Mouse (Mus musculus): ENCODE data around the gene Lca5l. TPM values are rescaled to one million over a fixed set of nuclear protein-coding genes. Genes with fewer than 3 reads are reported as not detected.

Lca5l gene
- total RNA-seq, 2 experiments from 2014 or later, result 0.48 to 0.62 TPM

DNA sequence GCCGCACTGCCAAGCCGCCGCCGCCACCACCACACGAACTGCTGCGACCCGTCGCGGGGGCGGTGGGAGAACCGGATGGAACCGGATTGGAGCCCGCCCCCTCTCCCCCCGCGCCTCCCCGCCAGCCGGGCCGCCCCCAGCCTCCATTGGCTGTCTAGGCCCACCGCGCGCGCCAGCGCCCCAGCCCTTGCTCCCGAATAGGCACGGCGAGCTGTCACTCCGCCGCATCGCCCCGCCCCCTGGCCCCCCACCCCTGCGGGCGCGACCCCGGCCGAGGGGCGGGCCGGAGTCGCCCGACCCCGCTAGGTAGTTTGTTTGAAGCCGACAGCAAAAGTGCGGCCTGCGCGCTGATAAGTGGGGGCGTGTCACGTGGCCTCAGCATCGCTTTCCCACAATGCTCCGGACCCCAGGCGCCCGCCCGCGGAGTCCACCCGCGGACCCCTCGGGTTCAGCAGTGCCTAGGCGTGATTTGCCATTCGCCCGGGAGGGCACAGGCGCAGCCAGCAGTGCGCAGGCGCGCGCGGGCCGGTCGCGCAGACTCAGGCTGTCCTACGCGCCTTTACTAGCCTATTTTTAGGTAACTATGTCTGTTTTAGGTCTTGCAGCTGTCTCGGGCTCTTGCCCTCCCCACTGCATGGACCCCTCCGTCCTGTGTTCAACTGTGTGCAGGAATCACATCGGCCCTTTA lies 64.3 kb downstream of the Lca5l start, which contains the start of gene Hmgn1:
Gene Hmgn1, minus strand, starts transcription at position 73 of the 688 bp plus-strand sequence.
- intact Hi-C loops (cut with DNase I), result loop anchor here (5.0 kb wide), 1 partner anchor 46 kb away; the partner anchor contains the start of gene Brwd1
- DNase-seq, result peak; percentile 88 to 96

DNA sequence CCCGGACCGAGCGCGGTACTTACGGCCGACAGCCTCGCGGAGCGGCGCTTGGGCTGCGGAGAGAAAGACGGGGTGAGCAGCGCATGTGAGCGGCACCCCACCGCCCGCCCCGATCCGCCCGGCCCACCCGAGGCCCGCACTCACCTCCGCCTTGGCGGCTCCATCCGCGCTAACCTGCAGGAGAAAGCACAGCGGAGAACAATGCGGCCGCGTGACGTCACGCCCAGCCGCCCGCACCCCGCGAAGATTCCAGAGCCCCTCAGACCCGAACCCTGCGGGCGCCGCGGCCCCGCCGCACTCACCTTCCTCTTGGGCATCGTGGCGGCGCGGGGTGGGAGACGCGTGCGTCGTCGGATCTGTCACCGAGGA lies 64.8 kb downstream of the Lca5l start:
- intact Hi-C loops (cut with DNase I), result loop anchor here (5.0 kb wide), 1 partner anchor 45 kb away; the partner anchor contains the start of gene Brwd1
- DNase-seq, result no peak

- intact Hi-C loops (cut with DNase I), result loop anchor here (5.0 kb wide), 1 partner anchor 44 kb away; the partner anchor contains the start of gene Brwd1
These were observed 65.3 kb downstream of the Lca5l start for GRCm38 (mm10) chr16:96126684-96127171.

DNA sequence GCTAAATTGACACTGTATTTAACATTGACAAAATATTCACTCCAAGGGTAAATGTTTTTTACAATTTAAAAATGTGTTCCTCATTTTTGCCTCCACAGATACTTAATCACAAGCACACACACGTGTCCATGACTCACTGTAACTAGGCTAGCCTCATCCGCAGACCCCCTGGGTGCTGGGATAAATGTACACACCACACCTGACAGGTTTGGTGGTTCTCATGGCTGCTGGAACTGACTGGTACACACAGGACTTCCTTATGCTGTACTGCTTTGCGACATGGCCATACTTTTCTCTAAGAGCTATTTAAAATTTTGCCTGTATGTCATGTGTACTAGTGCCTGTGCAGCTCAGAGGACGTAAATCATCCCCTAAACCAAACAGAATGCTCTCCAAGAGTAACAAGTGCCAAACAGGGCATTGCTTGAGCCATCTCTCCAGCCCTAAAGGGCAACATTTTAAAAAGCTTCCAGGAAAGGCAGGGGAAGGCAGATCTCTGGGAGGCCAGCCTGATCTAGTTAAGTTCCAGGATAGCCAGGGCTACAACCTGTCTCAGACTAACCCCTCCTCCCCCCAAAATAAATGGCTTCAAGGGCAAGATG lies 71.9 kb downstream of the Lca5l start:
- intact Hi-C loops (cut with DNase I), result no loop called here

More at GRCm38 (mm10) chr16:96126684-96127171, 65.3 kb downstream of the Lca5l start:
- no peak for DNase-seq

DNA sequence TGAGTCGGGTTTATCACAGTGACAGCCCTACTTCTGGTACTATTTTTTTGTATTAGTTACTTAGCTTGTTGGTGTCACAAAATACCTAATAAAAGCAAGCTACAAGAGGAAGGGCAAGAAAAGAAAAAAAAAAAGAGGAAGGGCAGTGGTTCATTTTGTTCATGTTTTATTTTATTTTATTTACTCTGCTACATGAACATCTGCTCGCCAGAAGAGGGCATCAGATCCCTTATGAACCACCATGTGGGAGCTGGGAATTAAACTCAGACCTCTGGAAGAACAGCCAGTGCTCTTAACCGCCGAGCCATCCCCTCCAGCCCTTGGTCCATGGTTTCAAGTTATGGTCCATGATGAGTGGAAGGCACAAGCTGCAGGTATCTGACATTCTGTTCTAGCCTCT lies 77.3 kb downstream of the Lca5l start:
- intact Hi-C loops (cut with DNase I), result no loop called here

More for the DNA sequence above, 71.9 kb downstream of the Lca5l start:
- DNase-seq, result no peak

DNA sequence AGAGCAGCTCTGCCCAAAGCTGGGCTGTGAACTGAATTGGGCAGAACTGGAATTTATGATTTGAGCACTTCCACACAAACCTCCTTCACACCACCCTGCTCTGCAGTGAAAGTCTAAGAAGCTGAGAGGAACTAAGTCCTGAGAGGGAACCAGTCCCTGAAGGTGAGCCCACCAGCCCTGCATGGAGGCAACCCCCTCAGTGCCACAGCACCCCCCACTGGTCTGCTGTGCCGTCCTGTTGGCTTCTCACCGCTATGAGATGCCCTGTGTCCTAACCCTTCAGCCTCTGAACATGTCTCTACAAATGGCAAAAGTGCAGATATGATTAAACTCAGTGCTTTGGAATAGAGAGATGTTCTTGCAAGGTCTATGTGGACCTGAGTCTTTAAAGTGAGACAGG lies 79.3 kb downstream of the Lca5l start:
- intact Hi-C loops (cut with DNase I), result no loop called here
- no peak for DNase-seq

More for the DNA sequence above, 77.3 kb downstream of the Lca5l start:
- no peak for DNase-seq

- intact Hi-C loops (cut with DNase I), result no loop called here
These were observed 81.3 kb downstream of the Lca5l start for GRCm38 (mm10) chr16:96110655-96111345.

DNA sequence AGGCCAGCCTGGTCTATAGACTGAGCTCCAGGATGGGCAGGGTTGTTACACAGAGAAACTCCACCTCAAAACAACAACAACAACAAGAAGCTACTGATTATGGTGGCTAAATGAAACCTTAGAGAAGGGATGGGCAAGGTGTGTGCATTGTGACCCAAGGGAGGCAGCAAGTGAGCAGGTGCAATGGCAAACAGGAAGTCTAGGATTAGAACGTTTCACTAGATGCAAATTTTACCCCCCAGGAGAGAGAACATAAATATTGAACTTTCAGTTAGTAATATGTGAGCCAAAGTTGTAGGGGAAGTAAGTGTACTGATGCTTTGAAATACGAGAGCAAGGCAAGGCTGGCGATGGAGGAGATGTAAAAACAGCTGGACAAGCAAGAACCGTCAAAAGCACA lies 82.4 kb downstream of the Lca5l start:
- DNase-seq, result no peak
- intact Hi-C loops (cut with DNase I), result no loop called here

More at GRCm38 (mm10) chr16:96110655-96111345, 81.3 kb downstream of the Lca5l start:
- DNase-seq, result no peak

Other genes starting within 250 kb of the Lca5l start
- gene Psmg1, start 201.3 kb downstream of the Lca5l start, total RNA-seq (2021), result 10 to 100 TPM in 1 of 2 experiments, 1 to 10 TPM in 1; 8.7 to 12.1 TPM
- gene Brwd1, start 109.7 kb downstream of the Lca5l start, total RNA-seq (2021), result 10 to 100 TPM; 51.2 to 56.2 TPM
- 10 to 100 TPM; 23.7 to 35.1 TPM for gene Hmgn1, start 64.5 kb downstream of the Lca5l start, total RNA-seq (2021)
- 10 to 100 TPM in 1 of 2 experiments, 1 to 10 TPM in 1; 8.8 to 10.3 TPM for gene Wrb, start 46.9 kb downstream of the Lca5l start, total RNA-seq (2021)
- 1,000 to 10,000 TPM in 1 of 2 experiments, 100 to 1,000 TPM in 1; 882 to 1,236 TPM for gene Sh3bgr, start 8.2 kb upstream of the Lca5l start, total RNA-seq (2021)
- under 1 TPM; 0.05 to 0.07 TPM for gene B3galt5, start 43.5 kb upstream of the Lca5l start, total RNA-seq (2021)

Measured in gastrocnemius, postnatal 36 days (tissue).